In genomic region chr3:100685763-100686370, GRCm38 (mm10) we compare ENCODE assay signal across 8 mouse cellular contexts. TPM values are rescaled to one million over a fixed set of nuclear protein-coding genes. Genes with fewer than 3 reads are reported as not detected.
A peak's percentile ranks its signal among the peaks of the same experiment; 100 is the strongest.
DNase-seq lines count a peak whose midpoint lies in the region; ATAC-seq and TF ChIP-seq lines count a peak whose summit lies in the region.

No protein-coding gene starts in this region.

- H3K9me3 ChIP-seq in G1E (replicated peaks) = no peaks in the 10 kb centered on the region
- H3K9me3 ChIP-seq in forebrain, embryonic 14.5 days (replicated peaks; ENCODE audit: control insufficient read depth, low read length) = no peaks in the 10 kb centered on the region

- TF ChIP-seq CTCF in G1E (IDR thresholded peaks at IDR 0.05; ENCODE audit: low read depth, low read length) = no peak
- TF ChIP-seq CTCF in layer of hippocampus, adult 2 months (conservative IDR thresholded peaks at IDR 0.05) = no peak

- peak overlapping the region; percentile 87 for H3K9ac ChIP-seq in forebrain, embryonic 14.5 days (ENCODE audit: low read length)

- H3K4me1 ChIP-seq in G1E (ENCODE audit: insufficient read depth, low read depth, low read length) = peaks cover 20% of the 10 kb centered on the region
- H3K4me1 ChIP-seq in forebrain, embryonic 14.5 days (ENCODE audit: control insufficient read depth, insufficient read depth, low read length) = peaks cover 20% of the 10 kb centered on the region

- under 1% methylated on average over 71 of the region's 77 CpGs for WGBS in forebrain, embryonic 14.5 days

- peak; percentile 76 for DNase-seq in G1E (ENCODE audit: low spot score)
- peak; percentile 78 for DNase-seq in cerebellum, adult 11 months
- peak; percentile 74 for DNase-seq in forebrain, embryonic 14.5 days (ENCODE audit: low spot score)
- DNase-seq in heart, postnatal 25 days (ENCODE audit: low spot score) = peak; percentile 64
- peak in 1 of 2 experiments; percentile 63 for DNase-seq in layer of hippocampus, adult 2 months (ENCODE audit: low spot score in 2 of 2)
- DNase-seq in lung, postnatal 10 days = peak; percentile 76
- peak; percentile 65 for DNase-seq in ovary, postnatal 14 days (ENCODE audit: low spot score)
- DNase-seq in thymus, postnatal 25 days = peak; percentile 82

- H3K36me3 ChIP-seq in G1E (replicated peaks) = peaks cover 5% of the 10 kb centered on the region
- H3K36me3 ChIP-seq in forebrain, embryonic 14.5 days (ENCODE audit: control insufficient read depth, insufficient read depth, low read length) = no peaks in the 10 kb centered on the region

- H3K4me3 ChIP-seq in G1E (ENCODE audit: low read depth, low read length) = peak overlapping the region; percentile 92
- peak overlapping the region; percentile 84 for H3K4me3 ChIP-seq in forebrain, embryonic 14.5 days (ENCODE audit: low read depth, low read length)
- peak overlapping the region; percentile 95 for H3K4me3 ChIP-seq in layer of hippocampus, adult 2 months

- peak overlapping the region; percentile 75 for H3K4me2 ChIP-seq in forebrain, embryonic 14.5 days (ENCODE audit: low read length)

- H3K27ac ChIP-seq in forebrain, embryonic 14.5 days (ENCODE audit: low read depth, low read length) = peak overlapping the region; percentile 98
- H3K27ac ChIP-seq in layer of hippocampus, adult 2 months = peak overlapping the region; percentile 96

- H3K27me3 ChIP-seq in G1E (ENCODE audit: insufficient read depth, low read length) = no peaks in the 10 kb centered on the region
- 0 out of 2 replicates have a peak, but pooled peaks cover 2% of the 10 kb centered on the region for H3K27me3 ChIP-seq in forebrain, embryonic 14.5 days (replicated peaks; ENCODE audit: control insufficient read depth, insufficient read depth, low read length)

- intact Hi-C loops in heart, postnatal 25 days (cut with DNase I) = loop anchor here (5.0 kb wide), 2 partner anchors 199 to 236 kb away; partner anchors contain the start of genes Tent5c and Trim45

- ATAC-seq in G1E (ENCODE audit: extremely low read depth, insufficient number of reproducible peaks, low FRiP score, poor library complexity, severe bottlenecking) = peak; percentile 25; the same call in 1 of the 2 replicates
- peak; percentile 86 for ATAC-seq in forebrain, embryonic 14.5 days

RNA-seq across cellular contexts. Expression of gene Man1a2, which starts 0.6 kb away (rescaled TPM):
- total RNA-seq in G1E (2014; fragmentation: Nextera tagmentation) (31.1 and 32.9 TPM in 2 replicates), G1E (2017) (26.3 and 30.2 TPM in 2 replicates)
- 70.1 and 86.1 TPM in 2 replicates for polyA plus RNA-seq in G1E (2012)
- 28.6 and 36.8 TPM in 2 replicates for polyA plus RNA-seq in forebrain, embryonic 14.5 days (2014; fragmentation: Nextera tagmentation; extraction: Ambion mirVana)
- total RNA-seq in heart, postnatal 25 days (2021) = 10 to 100 TPM; 52.8 to 53.8 TPM
- 100 to 1,000 TPM in 1 of 2 experiments, 10 to 100 TPM in 1; 97.8 to 113 TPM for total RNA-seq in layer of hippocampus, adult 2 months (2021)
